Mouse (Mus musculus) hindbrain, embryonic 16.5 days (tissue): ENCODE measurements around the gene Erbb4. TPM values are rescaled to one million over a fixed set of nuclear protein-coding genes. Genes with fewer than 3 reads are reported as not detected.

Experiments
- ATAC-seq: fragments of 200-750 bp; cut with Nextera tagmentation; 2 replicates; pipeline ENCODE4 v1.8.0; 2017; ENCODE audit warnings: moderate TSS enrichment, moderate library complexity
- H3K27ac ChIP-seq: fragments of 300-500 bp; sonication (generic); 2 replicates; pipeline ENCODE4 v1.5.1; 2014; ENCODE audit warnings: low read depth, mild to moderate bottlenecking, control low read depth, low read length, moderate library complexity
- H3K27me3 ChIP-seq: fragments of 300-500 bp; sonication (generic); replicated peaks from 2 replicates; pipeline ENCODE4 v1.6.1; 2014; ENCODE audit warnings: low read length; ENCODE audit not compliant: control insufficient read depth, insufficient read depth
- H3K36me3 ChIP-seq: fragments of 300-500 bp; sonication (generic); 2 replicates; pipeline ENCODE4 v1.6.1; 2014; ENCODE audit warnings: mild to moderate bottlenecking, low read length, moderate library complexity, mixed read lengths; ENCODE audit not compliant: control insufficient read depth, insufficient read depth
- H3K4me1 ChIP-seq: fragments of 300-500 bp; sonication (generic); 2 replicates; pipeline ENCODE4 v1.6.1; 2014; ENCODE audit warnings: low read depth, low read length; ENCODE audit not compliant: control insufficient read depth, insufficient read depth
- H3K4me2 ChIP-seq: fragments of 300-500 bp; sonication (generic); 2 replicates; pipeline ENCODE4 v1.6.1; 2014; ENCODE audit warnings: mild to moderate bottlenecking, low read length, control low read depth, moderate library complexity
- H3K4me3 ChIP-seq: fragments of 300-500 bp; sonication (generic); 2 replicates; pipeline ENCODE4 v1.5.1; 2014; ENCODE audit warnings: mild to moderate bottlenecking, low read length, control low read depth, moderate library complexity
- H3K9ac ChIP-seq: fragments of 300-500 bp; sonication (generic); 2 replicates; pipeline ENCODE4 v1.6.1; 2014; ENCODE audit warnings: low read depth, mild to moderate bottlenecking, control low read depth, low read length, moderate library complexity
- H3K9me3 ChIP-seq: fragments of 300-500 bp; sonication (generic); 2 replicates; pipeline ENCODE4 v1.6.1; 2014; ENCODE audit warnings: mild to moderate bottlenecking, low read length, moderate library complexity; ENCODE audit not compliant: control insufficient read depth
- WGBS: fragments of 180-500 bp; shearing (Covaris S2); extraction: QIAGEN DNeasy Blood & Tissue Kit; methylation state at CpG from one replicate; pipeline ENCODE4 v1.1.7; 2014; 5-methylcytosine and 5-hydroxymethylcytosine counted together
- polyA plus RNA-seq: library from polyadenylated mRNA; unstranded; fragments of >200 nt; fragmentation: Nextera tagmentation; extraction: Ambion mirVana; gene quantifications from 2 replicates; pipeline ENCODE4 v1.2.1, GENCODE M21; 2015

Erbb4 gene
- polyA plus RNA-seq, 1 experiment from 2014 or later = 14.7 TPM

DNA sequence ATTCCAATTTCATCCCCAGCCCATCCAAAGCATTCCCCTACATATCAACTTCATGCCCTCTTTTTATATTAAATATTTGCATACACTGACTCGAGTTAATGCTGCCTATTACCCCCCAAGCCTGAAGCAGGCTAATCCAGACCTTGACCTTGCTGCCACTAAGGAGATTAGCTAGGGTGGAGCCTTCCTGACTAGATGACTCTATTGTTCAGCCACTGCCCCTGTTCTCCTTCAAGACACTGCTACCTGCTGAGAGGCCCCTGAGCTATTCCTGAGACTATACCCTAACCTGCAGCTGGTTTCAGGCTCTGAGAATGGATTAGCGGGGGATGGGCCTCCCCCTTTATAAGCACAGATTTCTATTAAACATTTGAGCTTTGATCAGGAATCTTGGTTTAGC, 774.1 kb downstream of the Erbb4 start:
- no peak for ATAC-seq
- Histone ChIP-seq H3K9me3 (no peaks in the 10 kb centered on the region), H3K27ac (no peak overlapping the region), H3K36me3 (no peaks in the 10 kb centered on the region), H3K9ac (no peak overlapping the region), H3K4me1 (no peaks in the 10 kb centered on the region), H3K4me3 (no peak overlapping the region), H3K27me3 (no peaks in the 10 kb centered on the region), H3K4me2 (no peak overlapping the region)
- WGBS = 62% methylated on average over 2 of the region's 2 CpGs

DNA sequence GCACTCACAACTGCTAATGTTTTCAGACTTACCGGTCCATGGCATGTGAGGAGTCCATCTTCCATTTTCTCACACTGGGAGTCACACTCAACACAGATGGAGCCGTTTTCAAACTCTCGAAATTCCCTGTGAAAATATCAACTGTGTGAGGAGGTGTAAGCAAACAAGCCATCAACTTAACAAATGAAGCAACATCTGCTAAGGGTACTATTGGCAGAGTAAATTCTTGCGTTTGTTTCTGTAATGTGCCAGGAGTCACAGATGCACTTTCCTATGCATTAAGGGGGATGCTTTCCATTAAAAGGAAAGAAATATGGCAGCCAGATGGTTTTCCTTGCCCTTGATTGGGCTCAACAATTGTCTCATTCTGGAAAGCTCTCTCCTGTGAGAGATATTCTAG, 802.0 kb downstream of the Erbb4 start:
- H3K36me3 ChIP-seq = no peaks in the 10 kb centered on the region
- WGBS = 78% methylated on average over 4 of the region's 4 CpGs
- H3K4me2 ChIP-seq = no peak overlapping the region
- H3K4me3 ChIP-seq = no peak overlapping the region
- no peaks in the 10 kb centered on the region for H3K9me3 ChIP-seq
- no peak overlapping the region for H3K27ac ChIP-seq
- no peak for ATAC-seq
- no peak overlapping the region for H3K9ac ChIP-seq
- no peaks in the 10 kb centered on the region for H3K27me3 ChIP-seq
- no peaks in the 10 kb centered on the region for H3K4me1 ChIP-seq

DNA sequence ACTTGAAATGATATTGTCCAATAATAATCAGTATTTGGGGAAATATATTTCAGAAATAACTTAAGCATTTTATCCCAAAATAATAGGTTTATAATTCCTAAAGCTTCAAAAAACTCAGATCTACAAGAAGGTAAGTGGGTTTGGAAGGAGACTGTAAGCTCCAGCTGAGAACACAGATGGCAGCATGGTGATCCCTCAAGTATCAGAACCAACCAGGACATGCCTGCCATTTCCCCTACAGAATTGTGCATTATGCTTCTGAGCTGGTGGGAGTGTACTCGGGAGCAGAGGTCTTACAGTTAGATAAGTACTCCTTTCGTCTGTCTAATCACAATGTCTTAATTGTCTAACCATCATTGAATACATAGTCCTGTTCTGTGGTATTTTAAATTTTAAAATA, 823.4 kb downstream of the Erbb4 start:
- no peak overlapping the region for H3K9ac ChIP-seq
- no peaks in the 10 kb centered on the region for H3K9me3 ChIP-seq
- H3K27me3 ChIP-seq = no peaks in the 10 kb centered on the region
- ATAC-seq = no peak
- no peak overlapping the region for H3K4me2 ChIP-seq
- H3K4me3 ChIP-seq = no peak overlapping the region
- H3K4me1 ChIP-seq = no peaks in the 10 kb centered on the region
- H3K36me3 ChIP-seq = no peaks in the 10 kb centered on the region
- WGBS = 66% methylated on average over 2 of the region's 2 CpGs
- H3K27ac ChIP-seq = no peak overlapping the region

DNA sequence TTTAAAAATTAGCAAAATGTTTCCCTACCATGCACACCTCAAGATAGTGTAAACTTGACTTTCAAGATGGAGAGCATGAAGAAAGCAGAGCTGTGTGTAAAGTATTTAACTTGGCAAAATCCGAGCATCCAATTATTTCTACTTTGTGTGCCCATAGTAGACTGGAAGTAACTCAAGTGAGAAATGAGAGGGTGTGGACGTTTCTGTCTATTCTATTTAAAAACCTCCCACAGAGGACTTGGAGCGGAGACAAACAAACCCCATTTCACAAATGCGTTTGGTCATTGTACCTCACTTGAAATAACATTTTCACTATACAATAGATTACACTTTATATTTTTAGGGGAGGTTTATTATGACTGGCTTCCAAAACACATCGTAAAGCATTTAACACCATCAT, 832.0 kb downstream of the Erbb4 start:
- Histone ChIP-seq H3K4me1 (no peaks in the 10 kb centered on the region), H3K4me3 (no peak overlapping the region), H3K4me2 (no peak overlapping the region), H3K36me3 (no peaks in the 10 kb centered on the region), H3K27ac (no peak overlapping the region), H3K9me3 (no peaks in the 10 kb centered on the region), H3K9ac (no peak overlapping the region), H3K27me3 (no peaks in the 10 kb centered on the region)
- 54% methylated on average over 5 of the region's 5 CpGs for WGBS
- ATAC-seq = no peak

DNA sequence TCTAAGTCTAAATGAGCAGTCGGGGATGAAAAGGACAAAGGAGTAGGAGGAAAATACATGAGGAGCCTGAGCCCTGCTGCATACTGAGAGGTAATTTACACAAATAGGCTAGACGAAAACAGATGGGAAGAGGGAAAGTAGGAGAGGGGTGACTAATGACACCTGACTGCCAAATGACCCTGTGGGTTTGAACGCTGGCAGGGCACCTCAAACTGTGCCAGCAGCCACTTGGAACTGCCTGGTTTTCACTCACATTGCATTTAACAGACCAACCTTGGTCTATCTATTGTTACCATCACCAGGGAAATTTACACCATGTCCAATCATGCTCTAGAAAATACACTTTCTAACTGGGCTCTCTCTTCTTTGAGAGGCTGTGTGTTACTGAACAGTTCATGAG, 929.3 kb downstream of the Erbb4 start:
- WGBS = 16% methylated on average over 3 of the region's 3 CpGs
- Histone ChIP-seq H3K9me3 (no peaks in the 10 kb centered on the region), H3K27me3 (no peaks in the 10 kb centered on the region), H3K9ac (no peak overlapping the region), H3K4me1 (peaks cover 4% of the 10 kb centered on the region; the same call in 1 of the 2 replicates), H3K4me3 (no peak overlapping the region), H3K27ac (0 out of 2 replicates have a peak overlapping the region, but pooled peaks have one; percentile 34), H3K4me2 (no peak overlapping the region), H3K36me3 (no peaks in the 10 kb centered on the region)
- ATAC-seq = peak; percentile 93

DNA sequence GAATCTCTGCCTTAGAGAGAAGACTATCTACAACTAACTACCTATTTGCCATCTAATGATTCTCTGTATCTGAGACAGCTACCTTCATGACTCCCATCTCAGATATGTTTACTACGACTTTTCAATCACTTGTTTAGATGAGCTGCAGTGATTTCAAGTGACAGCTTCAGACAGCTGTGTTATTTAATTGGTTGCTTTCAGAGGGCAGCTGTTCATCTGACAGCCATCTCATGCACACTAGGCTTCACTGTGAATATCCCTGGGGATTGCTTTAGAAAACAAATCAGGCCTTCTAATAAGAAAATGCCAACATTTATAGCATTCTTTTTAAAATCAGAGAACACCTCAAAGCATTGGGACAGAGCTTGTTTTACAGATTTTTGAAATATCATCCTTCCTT, 952.6 kb downstream of the Erbb4 start:
- H3K27me3 ChIP-seq = no peaks in the 10 kb centered on the region
- 32% methylated on average over 1 of the region's 1 CpGs for WGBS
- no peak overlapping the region for H3K9ac ChIP-seq
- no peak for ATAC-seq
- H3K9me3 ChIP-seq = no peaks in the 10 kb centered on the region
- H3K4me3 ChIP-seq = no peak overlapping the region
- H3K27ac ChIP-seq = no peak overlapping the region
- H3K36me3 ChIP-seq = no peaks in the 10 kb centered on the region
- H3K4me2 ChIP-seq = no peak overlapping the region
- no peaks in the 10 kb centered on the region for H3K4me1 ChIP-seq

DNA sequence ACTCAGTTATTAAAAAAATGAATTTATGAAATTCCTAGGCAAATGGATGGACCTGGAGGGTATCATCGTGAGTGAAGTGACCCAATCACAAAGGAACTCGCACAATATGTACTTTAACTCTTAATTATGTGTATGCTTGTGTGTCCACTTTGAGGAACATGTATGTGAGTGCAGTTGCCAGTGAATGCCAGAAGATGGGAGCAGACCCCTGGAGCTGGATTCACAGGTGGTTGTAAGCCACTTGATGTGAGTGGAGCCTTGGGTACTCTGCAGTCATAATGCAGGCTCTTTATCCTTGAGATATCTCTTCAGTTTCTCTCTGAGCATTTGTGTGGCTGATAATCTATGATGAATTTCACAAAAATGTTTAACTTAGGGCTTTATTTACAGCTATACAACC, 957.3 kb downstream of the Erbb4 start:
- Histone ChIP-seq H3K4me2 (no peak overlapping the region), H3K27ac (no peak overlapping the region), H3K27me3 (no peaks in the 10 kb centered on the region), H3K4me1 (no peaks in the 10 kb centered on the region), H3K4me3 (no peak overlapping the region), H3K9ac (no peak overlapping the region), H3K9me3 (no peaks in the 10 kb centered on the region), H3K36me3 (no peaks in the 10 kb centered on the region)
- no peak for ATAC-seq
- 93% methylated on average over 2 of the region's 2 CpGs for WGBS

DNA sequence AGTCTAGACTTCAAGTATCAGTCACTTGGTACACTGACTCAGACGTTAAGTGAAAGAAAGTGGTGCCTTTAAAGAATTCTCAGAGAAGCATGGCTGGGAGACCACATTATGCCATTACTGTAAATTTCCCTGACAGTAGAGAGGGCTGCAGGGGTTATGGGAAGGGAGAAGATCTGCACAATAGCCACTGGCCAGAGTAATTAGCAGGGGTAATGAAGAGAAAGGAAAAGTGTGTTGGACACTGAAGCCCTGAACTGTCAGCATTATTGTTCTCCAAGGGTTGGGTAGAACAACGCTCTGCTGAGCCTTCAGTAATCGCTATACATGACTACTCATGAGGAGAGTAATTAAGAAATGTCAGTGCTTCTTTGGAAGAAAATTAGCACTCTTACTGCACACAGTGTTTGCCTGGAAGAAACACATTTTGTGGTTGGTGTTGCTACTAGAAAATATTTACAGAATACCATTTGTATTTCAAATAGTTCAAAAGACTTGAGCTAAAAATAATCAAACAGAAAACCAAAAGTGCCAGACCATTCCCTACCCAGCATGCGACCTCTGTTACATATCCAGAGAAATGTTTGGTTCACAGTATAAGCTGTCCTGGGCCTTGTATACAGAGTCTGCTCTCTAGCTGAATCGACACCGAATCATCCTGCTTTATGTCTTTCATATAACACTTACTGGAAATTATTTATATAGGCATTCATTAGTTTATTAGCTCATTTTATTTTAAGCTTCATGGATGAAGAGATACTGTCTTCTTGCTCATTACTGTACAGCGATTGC, 965.1 kb downstream of the Erbb4 start:
- peak; percentile 76 for ATAC-seq
- Histone ChIP-seq H3K4me2 (no peak overlapping the region), H3K9me3 (no peaks in the 10 kb centered on the region), H3K4me3 (no peak overlapping the region), H3K27me3 (no peaks in the 10 kb centered on the region), H3K9ac (no peak overlapping the region), H3K4me1 (no peaks in the 10 kb centered on the region), H3K27ac (no peak overlapping the region), H3K36me3 (no peaks in the 10 kb centered on the region)
- 57% methylated on average over 7 of the region's 7 CpGs for WGBS

DNA sequence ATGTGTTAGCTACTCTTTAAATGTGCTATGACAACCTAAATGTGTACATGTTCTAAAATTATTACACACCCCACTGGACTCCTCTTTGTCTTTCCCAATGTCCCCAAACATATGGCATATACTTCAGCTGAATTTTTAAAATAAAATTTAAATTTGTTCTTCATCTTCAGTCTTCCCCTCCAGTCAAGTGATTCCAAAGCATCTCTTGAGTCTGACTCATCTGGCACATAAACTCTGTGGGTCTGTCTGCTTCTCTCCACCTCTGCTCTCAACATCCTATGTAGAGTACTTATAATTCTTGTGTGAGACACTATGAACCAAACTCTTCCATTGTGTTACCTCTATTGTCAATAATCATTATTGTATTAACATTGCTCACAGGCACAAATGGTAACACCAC, 972.9 kb downstream of the Erbb4 start:
- no peak overlapping the region for H3K9ac ChIP-seq
- no peak overlapping the region for H3K4me2 ChIP-seq
- no peaks in the 10 kb centered on the region for H3K4me1 ChIP-seq
- H3K27ac ChIP-seq = no peak overlapping the region
- ATAC-seq = no peak
- no peaks in the 10 kb centered on the region for H3K9me3 ChIP-seq
- no peaks in the 10 kb centered on the region for H3K27me3 ChIP-seq
- H3K36me3 ChIP-seq = no peaks in the 10 kb centered on the region
- H3K4me3 ChIP-seq = no peak overlapping the region
